Mouse (Mus musculus) kidney, postnatal 0 days (tissue): Measurements from ENCODE around the gene Nfkb1. TPM values are rescaled to one million over a fixed set of nuclear protein-coding genes. Genes with fewer than 3 reads are reported as not detected.

Experiments
- ATAC-seq: fragments of 200-750 bp; cut with Nextera tagmentation; replicated peaks from 2 replicates; pipeline ENCODE4 v1.8.0; 2017; ENCODE audit warnings: low read depth, moderate number of reproducible peaks, moderate TSS enrichment, moderate library complexity; ENCODE audit not compliant: low FRiP score
- DNase-seq: peaks from one replicate; pipeline ENCODE4 v3.0.0-alpha.2; 2016; ENCODE audit warnings: low spot score
- H3K27ac ChIP-seq: fragments of 300-500 bp; sonication (generic); 2 replicates; pipeline ENCODE4 v1.5.1; 2014; ENCODE audit warnings: mild to moderate bottlenecking
- H3K27me3 ChIP-seq: fragments of 300-500 bp; sonication (generic); 2 replicates; pipeline ENCODE4 v1.6.1; 2014; ENCODE audit warnings: low read length, mixed read lengths; ENCODE audit not compliant: insufficient read depth
- H3K36me3 ChIP-seq: fragments of 300-500 bp; sonication (generic); 2 replicates; pipeline ENCODE4 v1.6.1; 2014; ENCODE audit warnings: low read length, mixed read lengths; ENCODE audit not compliant: insufficient read depth
- H3K4me1 ChIP-seq: fragments of 300-500 bp; sonication (generic); replicated peaks from 2 replicates; pipeline ENCODE4 v1.6.1; 2014; ENCODE audit warnings: antibody characterized with exemption, low read length, mixed read lengths; ENCODE audit not compliant: insufficient read depth
- H3K4me2 ChIP-seq: fragments of 300-500 bp; sonication (generic); 2 replicates; pipeline ENCODE4 v1.6.1; 2014; ENCODE audit warnings: mild to moderate bottlenecking, low read length, moderate library complexity, mixed read lengths
- H3K4me3 ChIP-seq: fragments of 300-500 bp; sonication (generic); replicated peaks from 2 replicates; pipeline ENCODE4 v1.5.1; 2014; ENCODE audit warnings: low read depth, low read length
- H3K9ac ChIP-seq: fragments of 300-500 bp; sonication (generic); 2 replicates; pipeline ENCODE4 v1.6.1; 2014; ENCODE audit warnings: low read depth, low read length
- H3K9me3 ChIP-seq: fragments of 300-500 bp; sonication (generic); replicated peaks from 2 replicates; pipeline ENCODE4 v1.6.1; 2016; ENCODE audit warnings: low read length, inconsistent platforms, mixed read lengths
- CTCF ChIP-seq: IDR thresholded peaks from 2 replicates; pipeline ENCODE4 v1.5.1; 2016; ENCODE audit warnings: antibody characterized with exemption, low read depth, mild to moderate bottlenecking, moderate library complexity
- WGBS: fragments of 180-500 bp; shearing (Covaris S2); extraction: QIAGEN DNeasy Blood & Tissue Kit; methylation state at CpG from one replicate; pipeline ENCODE4 v1.1.7; 2014; 5-methylcytosine and 5-hydroxymethylcytosine counted together
- polyA plus RNA-seq: library from polyadenylated mRNA; unstranded; fragments of >200 nt; fragmentation: Nextera tagmentation; extraction: Ambion mirVana; gene quantifications from 2 replicates; pipeline ENCODE4 v1.2.1, GENCODE M21; 2015

Gene Nfkb1
- polyA plus RNA-seq, 1 experiment from 2014 or later: 19.3 TPM

GRCm38 (mm10) chr3:135568633-135569032, 122.7 kb downstream of the Nfkb1 start:
- 75% methylated on average over 5 of the region's 5 CpGs for WGBS
- H3K4me1 ChIP-seq: no peaks in the 10 kb centered on the region
- H3K9me3 ChIP-seq: no peaks in the 10 kb centered on the region
- H3K27ac ChIP-seq: no peak overlapping the region
- no peak overlapping the region for H3K4me3 ChIP-seq
- no peaks in the 10 kb centered on the region for H3K27me3 ChIP-seq
- H3K36me3 ChIP-seq: no peaks in the 10 kb centered on the region
- TF ChIP-seq CTCF: no peak
- H3K4me2 ChIP-seq: no peak overlapping the region
- no peak overlapping the region for H3K9ac ChIP-seq
- DNase-seq (no peak), ATAC-seq (no peak)

- no peaks in the 10 kb centered on the region for H3K36me3 ChIP-seq
- no peak overlapping the region for H3K4me3 ChIP-seq
- no peaks in the 10 kb centered on the region for H3K27me3 ChIP-seq
- WGBS: 64% methylated on average over 6 of the region's 6 CpGs
- no peak for DNase-seq
- H3K4me1 ChIP-seq: no peaks in the 10 kb centered on the region
- H3K9ac ChIP-seq: no peak overlapping the region
- H3K9me3 ChIP-seq: no peaks in the 10 kb centered on the region
- H3K4me2 ChIP-seq: no peak overlapping the region
- ATAC-seq: no peak
- no peak for TF ChIP-seq CTCF
- no peak overlapping the region for H3K27ac ChIP-seq
These were observed 123.5 kb downstream of the Nfkb1 start for GRCm38 (mm10) chr3:135567888-135568287.

GRCm38 (mm10) chr3:135565306-135565705, 126.0 kb downstream of the Nfkb1 start:
- ATAC-seq: no peak
- DNase-seq: no peak
- no peak overlapping the region for H3K9ac ChIP-seq
- WGBS: 92% methylated on average over 4 of the region's 4 CpGs
- no peaks in the 10 kb centered on the region for H3K9me3 ChIP-seq
- no peaks in the 10 kb centered on the region for H3K27me3 ChIP-seq
- 0 out of 2 replicates have a peak, but pooled peaks cover 3% of the 10 kb centered on the region for H3K36me3 ChIP-seq
- no peak overlapping the region for H3K4me3 ChIP-seq
- no peak overlapping the region for H3K4me2 ChIP-seq
- H3K4me1 ChIP-seq: no peaks in the 10 kb centered on the region
- TF ChIP-seq CTCF: no peak
- H3K27ac ChIP-seq: no peak overlapping the region

DNA sequence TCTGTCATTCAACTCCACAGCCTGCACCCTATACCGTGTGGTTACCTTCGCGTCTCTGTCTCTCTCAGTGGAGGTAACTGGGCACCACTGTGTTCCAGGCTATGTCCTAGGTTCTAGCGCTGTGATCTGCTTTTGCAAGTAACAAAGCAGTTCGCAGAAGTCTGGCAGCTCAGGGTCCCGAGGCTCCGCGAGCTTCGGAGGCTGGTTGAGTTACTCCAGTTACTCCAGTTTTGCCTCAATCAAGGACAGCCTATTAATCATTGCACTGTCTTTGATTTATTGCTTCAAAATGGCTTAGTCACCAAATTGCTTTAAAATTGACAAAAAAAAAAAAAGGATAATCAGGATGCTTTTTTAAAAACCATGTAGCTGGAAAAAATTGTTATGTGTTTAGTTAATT, 126.6 kb downstream of the Nfkb1 start:
- Histone ChIP-seq H3K27me3 (no peaks in the 10 kb centered on the region), H3K4me2 (no peak overlapping the region), H3K9ac (no peak overlapping the region), H3K4me3 (no peak overlapping the region), H3K9me3 (no peaks in the 10 kb centered on the region), H3K36me3 (0 out of 2 replicates have a peak, but pooled peaks cover 3% of the 10 kb centered on the region), H3K4me1 (no peaks in the 10 kb centered on the region), H3K27ac (no peak overlapping the region)
- WGBS: 74% methylated on average over 9 of the region's 9 CpGs
- ATAC-seq (no peak), DNase-seq (no peak)
- no peak for TF ChIP-seq CTCF

DNA sequence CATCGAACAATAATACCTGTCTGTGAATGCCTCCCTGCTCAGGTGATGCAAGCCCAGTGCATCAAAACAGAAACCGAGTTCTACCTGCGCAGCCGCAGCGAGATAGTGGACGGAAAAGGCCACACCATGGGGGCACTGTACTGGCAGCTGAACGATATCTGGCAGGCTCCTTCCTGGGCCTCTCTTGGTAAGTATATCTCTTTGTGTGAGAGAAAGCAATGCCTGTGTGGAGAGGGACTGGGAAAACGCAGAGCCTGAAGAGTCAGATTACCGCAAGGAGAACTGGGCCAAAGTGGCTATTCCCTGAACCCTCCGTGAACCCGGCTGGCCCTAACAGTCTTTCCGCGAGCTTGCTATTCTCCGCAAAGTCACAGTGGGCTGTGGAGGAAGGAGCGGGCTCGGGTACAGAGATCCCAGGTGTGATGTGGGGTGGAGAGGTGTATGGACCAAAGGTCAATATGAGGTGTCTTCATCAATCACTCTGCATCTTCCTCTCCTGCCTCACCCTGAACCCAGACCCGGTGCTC, 128.1 kb downstream of the Nfkb1 start:
- no peak overlapping the region for H3K4me3 ChIP-seq
- 73% methylated on average over 17 of the region's 17 CpGs for WGBS

GRCm38 (mm10) chr3:135562036-135562435, 129.3 kb downstream of the Nfkb1 start:
- TF ChIP-seq CTCF: no peak
- Histone ChIP-seq H3K4me2 (no peak overlapping the region), H3K9ac (no peak overlapping the region), H3K27ac (no peak overlapping the region), H3K4me1 (no peaks in the 10 kb centered on the region), H3K36me3 (0 out of 2 replicates have a peak, but pooled peaks cover 3% of the 10 kb centered on the region), H3K9me3 (no peaks in the 10 kb centered on the region), H3K4me3 (no peak overlapping the region), H3K27me3 (no peaks in the 10 kb centered on the region)
- ATAC-seq (no peak), DNase-seq (no peak)
- WGBS: 75% methylated on average over 7 of the region's 7 CpGs

More for the DNA sequence above, 128.1 kb downstream of the Nfkb1 start:
- ATAC-seq: 0 out of 2 replicates have a peak, but pooled peaks have one; percentile 25
- H3K9ac ChIP-seq: no peak overlapping the region
- no peak for DNase-seq
- TF ChIP-seq CTCF: no peak
- 0 out of 2 replicates have a peak, but pooled peaks cover 3% of the 10 kb centered on the region for H3K36me3 ChIP-seq
- no peaks in the 10 kb centered on the region for H3K27me3 ChIP-seq
- H3K4me1 ChIP-seq: no peaks in the 10 kb centered on the region
- no peak overlapping the region for H3K4me2 ChIP-seq
- H3K9me3 ChIP-seq: no peaks in the 10 kb centered on the region
- no peak overlapping the region for H3K27ac ChIP-seq
